Mouse (Mus musculus): Measurements from ENCODE around the gene Psmc3. TPM values are rescaled to one million over a fixed set of nuclear protein-coding genes. Genes with fewer than 3 reads are reported as not detected.

Gene Psmc3
- total RNA-seq, 2 experiments from 2014 or later, result 221 to 245 TPM

- DNase-seq, result no peak
- intact Hi-C loops (cut with DNase I), result no loop called here
These were observed 25.2 kb downstream of the Psmc3 start for GRCm38 (mm10) chr2:91079026-91079384.

GRCm38 (mm10) chr2:91080784-91081513, 27.1 kb downstream of the Psmc3 start:
- DNase-seq, result no peak
- intact Hi-C loops (cut with DNase I), result no loop called here

- intact Hi-C loops (cut with DNase I), result no loop called here
- DNase-seq, result no peak
These were observed 28.2 kb downstream of the Psmc3 start, which contains the start of gene Spi1 for GRCm38 (mm10) chr2:91081775-91082695. TSS of gene Spi1 (plus strand) at chr2:91082390.

- intact Hi-C loops (cut with DNase I), result no loop called here
- DNase-seq, result peak; percentile 53 to 58
These were observed 29.0 kb downstream of the Psmc3 start for GRCm38 (mm10) chr2:91082844-91083243.

GRCm38 (mm10) chr2:91083366-91083940, 29.6 kb downstream of the Psmc3 start:
- no peak for DNase-seq
- intact Hi-C loops (cut with DNase I), result no loop called here

GRCm38 (mm10) chr2:91084179-91084820, 30.5 kb downstream of the Psmc3 start:
- DNase-seq, result no peak
- intact Hi-C loops (cut with DNase I), result no loop called here

- intact Hi-C loops (cut with DNase I), result no loop called here
- no peak for DNase-seq
These were observed 31.9 kb downstream of the Psmc3 start for GRCm38 (mm10) chr2:91085494-91086391.

GRCm38 (mm10) chr2:91086392-91087237, 32.8 kb downstream of the Psmc3 start:
- DNase-seq, result no peak

GRCm38 (mm10) chr2:91087453-91087852, 33.6 kb downstream of the Psmc3 start:
- no peak for DNase-seq
- intact Hi-C loops (cut with DNase I), result no loop called here

More at GRCm38 (mm10) chr2:91086392-91087237, 32.8 kb downstream of the Psmc3 start:
- intact Hi-C loops (cut with DNase I), result no loop called here

- intact Hi-C loops (cut with DNase I), result no loop called here
- no peak for DNase-seq
These were observed 35.2 kb downstream of the Psmc3 start for GRCm38 (mm10) chr2:91088987-91089386.

GRCm38 (mm10) chr2:91090208-91090607, 36.4 kb downstream of the Psmc3 start:
- intact Hi-C loops (cut with DNase I), result no loop called here
- no peak for DNase-seq

- intact Hi-C loops (cut with DNase I), result no loop called here
- no peak for DNase-seq
These were observed 37.0 kb downstream of the Psmc3 start for GRCm38 (mm10) chr2:91090827-91091226.

- DNase-seq, result no peak
- intact Hi-C loops (cut with DNase I), result no loop called here
These were observed 42.7 kb downstream of the Psmc3 start for GRCm38 (mm10) chr2:91096524-91096923.

- no peak for DNase-seq
- intact Hi-C loops (cut with DNase I), result no loop called here
These were observed 43.2 kb downstream of the Psmc3 start for GRCm38 (mm10) chr2:91097015-91097414.

GRCm38 (mm10) chr2:91098156-91098555, 44.3 kb downstream of the Psmc3 start:
- intact Hi-C loops (cut with DNase I), result no loop called here
- DNase-seq, result no peak

- intact Hi-C loops (cut with DNase I), result loop anchor here (1.0 kb wide), 2 partner anchors 31 to 235 kb away; partner anchors contain the start of gene Slc39a13
- DNase-seq, result peak; percentile 92 to 96
These were observed 47.4 kb downstream of the Psmc3 start for GRCm38 (mm10) chr2:91101124-91101740.

- no peak for DNase-seq
- intact Hi-C loops (cut with DNase I), result no loop called here
These were observed 54.3 kb downstream of the Psmc3 start for GRCm38 (mm10) chr2:91108156-91108555.

GRCm38 (mm10) chr2:91109241-91109640, 55.4 kb downstream of the Psmc3 start:
- intact Hi-C loops (cut with DNase I), result no loop called here
- DNase-seq, result no peak
